Mouse (Mus musculus): ENCODE measurements around the gene Mapre3. TPM values are rescaled to one million over a fixed set of nuclear protein-coding genes. Genes with fewer than 3 reads are reported as not detected.

Mapre3 gene
- polyA plus RNA-seq, 1 experiment from 2014 or later = 37.0 TPM

DNA sequence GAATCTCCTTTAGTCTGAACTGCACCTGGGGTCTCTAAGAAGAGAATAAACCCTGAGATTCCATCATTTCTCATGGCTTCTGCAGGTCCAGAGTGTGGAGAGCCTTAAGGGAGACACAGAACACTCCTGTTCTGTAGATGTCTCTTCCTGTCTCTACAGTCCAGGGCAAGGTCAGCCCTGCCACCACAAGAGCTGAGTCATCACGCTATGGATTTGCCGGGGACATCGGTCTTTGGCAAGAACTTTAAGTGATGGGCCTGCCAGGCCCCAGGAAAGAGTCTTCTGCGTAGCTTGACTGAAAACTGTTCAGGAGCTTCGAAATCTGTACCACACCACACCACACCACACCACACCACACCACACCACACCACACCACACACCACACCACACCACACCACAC is 27.1 kb upstream of the Mapre3 start:
- 87% methylated on average over 5 of the region's 5 CpGs for WGBS
- ATAC-seq (ENCODE audit: low read depth) (no peak), DNase-seq (ENCODE audit: low spot score) (no peak)
- Histone ChIP-seq H3K36me3 (ENCODE audit: control insufficient read depth, insufficient read depth, low read length) (no peaks in the 10 kb centered on the region), H3K9me3 (ENCODE audit: control insufficient read depth, low read length) (no peaks in the 10 kb centered on the region), H3K27ac (replicated peaks; ENCODE audit: low read depth, low read length) (no peak overlapping the region), H3K4me2 (ENCODE audit: low read depth, low read length) (no peak overlapping the region), H3K9ac (ENCODE audit: low read depth, low read length) (no peak overlapping the region), H3K27me3 (replicated peaks; ENCODE audit: control insufficient read depth, insufficient read depth, low read length) (no peaks in the 10 kb centered on the region), H3K4me1 (ENCODE audit: control insufficient read depth, insufficient read depth, low read length) (no peaks in the 10 kb centered on the region), H3K4me3 (ENCODE audit: low read depth, low read length) (no peak overlapping the region)

DNA sequence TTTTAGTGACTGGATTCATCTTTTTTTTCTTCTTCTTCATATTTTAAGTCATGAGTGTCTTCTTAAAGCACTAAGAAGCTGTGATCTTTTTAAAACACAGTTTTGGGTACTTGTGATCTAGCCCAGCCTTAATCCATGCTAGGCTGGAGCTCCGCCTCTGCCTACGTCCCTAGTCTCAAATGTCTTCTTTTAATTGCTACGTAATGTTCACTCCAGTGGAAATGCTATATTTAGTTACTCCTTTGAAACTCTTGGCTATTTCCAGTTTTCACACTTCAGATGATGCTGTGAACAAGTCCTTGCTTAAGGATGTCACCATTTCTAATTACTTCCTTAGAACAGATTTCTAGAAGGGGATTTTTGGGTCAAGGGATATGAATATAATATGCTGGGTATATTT is 24.4 kb upstream of the Mapre3 start:
- Histone ChIP-seq H3K4me2 (ENCODE audit: low read depth, low read length) (no peak overlapping the region), H3K9me3 (ENCODE audit: control insufficient read depth, low read length) (no peaks in the 10 kb centered on the region), H3K4me3 (ENCODE audit: low read depth, low read length) (no peak overlapping the region), H3K27me3 (replicated peaks; ENCODE audit: control insufficient read depth, insufficient read depth, low read length) (no peaks in the 10 kb centered on the region), H3K9ac (ENCODE audit: low read depth, low read length) (no peak overlapping the region), H3K4me1 (ENCODE audit: control insufficient read depth, insufficient read depth, low read length) (no peaks in the 10 kb centered on the region), H3K36me3 (ENCODE audit: control insufficient read depth, insufficient read depth, low read length) (no peaks in the 10 kb centered on the region), H3K27ac (replicated peaks; ENCODE audit: low read depth, low read length) (no peak overlapping the region)
- WGBS = 53% methylated on average over 3 of the region's 3 CpGs
- ATAC-seq (ENCODE audit: low read depth) (no peak), DNase-seq (ENCODE audit: low spot score) (no peak)

GRCm38 (mm10) chr5:30796125-30796524 is 18.3 kb upstream of the Mapre3 start:
- peak; percentile 75 for ATAC-seq (ENCODE audit: low read depth)

DNA sequence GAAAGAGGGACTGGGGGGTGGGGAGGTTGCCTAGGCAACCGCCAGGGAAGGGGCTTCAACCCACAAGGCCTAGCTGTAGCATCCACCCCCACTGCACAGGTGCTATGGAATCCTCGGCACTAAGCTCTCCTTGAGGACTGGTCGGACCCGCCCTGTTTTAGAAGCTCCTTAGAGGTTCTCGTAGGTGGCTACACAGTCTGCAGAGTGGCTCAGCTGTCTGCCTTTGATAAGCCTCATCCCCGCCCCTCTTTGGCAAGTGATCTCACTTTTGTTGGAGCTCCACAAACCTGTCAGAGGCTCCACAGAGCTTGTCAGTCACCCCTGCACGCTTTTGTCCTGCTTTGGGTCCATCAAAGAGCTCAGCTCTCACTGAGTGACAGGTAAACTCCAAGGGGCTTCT is 17.0 kb upstream of the Mapre3 start:
- Histone ChIP-seq H3K27ac (replicated peaks; ENCODE audit: low read depth, low read length) (no peak overlapping the region), H3K9me3 (ENCODE audit: control insufficient read depth, low read length) (no peaks in the 10 kb centered on the region), H3K27me3 (replicated peaks; ENCODE audit: control insufficient read depth, insufficient read depth, low read length) (no peaks in the 10 kb centered on the region), H3K4me2 (ENCODE audit: low read depth, low read length) (no peak overlapping the region), H3K4me1 (ENCODE audit: control insufficient read depth, insufficient read depth, low read length) (no peaks in the 10 kb centered on the region), H3K36me3 (ENCODE audit: control insufficient read depth, insufficient read depth, low read length) (no peaks in the 10 kb centered on the region), H3K4me3 (ENCODE audit: low read depth, low read length) (no peak overlapping the region), H3K9ac (ENCODE audit: low read depth, low read length) (no peak overlapping the region)
- 0 out of 2 replicates have a peak, but pooled peaks have one; percentile 26 for ATAC-seq (ENCODE audit: low read depth)
- WGBS = 72% methylated on average over 7 of the region's 7 CpGs
- no peak for DNase-seq (ENCODE audit: low spot score)

More at GRCm38 (mm10) chr5:30796125-30796524, 18.3 kb upstream of the Mapre3 start:
- Histone ChIP-seq H3K9ac (ENCODE audit: low read depth, low read length) (no peak overlapping the region), H3K4me3 (ENCODE audit: low read depth, low read length) (no peak overlapping the region), H3K36me3 (ENCODE audit: control insufficient read depth, insufficient read depth, low read length) (no peaks in the 10 kb centered on the region), H3K27ac (replicated peaks; ENCODE audit: low read depth, low read length) (no peak overlapping the region), H3K4me2 (ENCODE audit: low read depth, low read length) (no peak overlapping the region), H3K9me3 (ENCODE audit: control insufficient read depth, low read length) (no peaks in the 10 kb centered on the region), H3K27me3 (replicated peaks; ENCODE audit: control insufficient read depth, insufficient read depth, low read length) (no peaks in the 10 kb centered on the region), H3K4me1 (ENCODE audit: control insufficient read depth, insufficient read depth, low read length) (no peaks in the 10 kb centered on the region)
- 16% methylated on average over 12 of the region's 12 CpGs for WGBS
- peak; percentile 56 for DNase-seq (ENCODE audit: low spot score)

DNA sequence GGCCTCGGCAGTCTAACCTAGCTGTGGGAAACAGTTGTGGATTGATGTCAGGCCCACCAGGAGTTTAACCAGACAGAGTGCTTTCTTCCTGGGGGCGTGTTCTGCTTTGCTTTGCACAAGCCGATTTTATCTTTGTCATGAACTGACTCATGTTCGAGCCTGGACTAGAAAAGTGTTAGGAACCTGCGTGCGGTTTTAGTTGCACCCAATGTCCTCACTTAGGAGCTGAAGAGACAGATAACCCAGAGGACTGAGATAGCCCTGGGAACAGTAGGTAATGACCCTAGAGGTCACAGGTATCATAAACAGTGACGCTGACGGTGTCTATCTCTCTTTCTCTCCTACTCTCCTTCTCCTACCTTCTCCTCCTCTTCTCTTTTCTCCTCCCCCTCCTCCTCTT is 16.5 kb upstream of the Mapre3 start:
- Histone ChIP-seq H3K9ac (ENCODE audit: low read depth, low read length) (no peak overlapping the region), H3K27ac (replicated peaks; ENCODE audit: low read depth, low read length) (no peak overlapping the region), H3K4me2 (ENCODE audit: low read depth, low read length) (no peak overlapping the region), H3K27me3 (replicated peaks; ENCODE audit: control insufficient read depth, insufficient read depth, low read length) (no peaks in the 10 kb centered on the region), H3K4me3 (ENCODE audit: low read depth, low read length) (no peak overlapping the region), H3K9me3 (ENCODE audit: control insufficient read depth, low read length) (no peaks in the 10 kb centered on the region), H3K36me3 (ENCODE audit: control insufficient read depth, insufficient read depth, low read length) (no peaks in the 10 kb centered on the region), H3K4me1 (ENCODE audit: control insufficient read depth, insufficient read depth, low read length) (no peaks in the 10 kb centered on the region)
- DNase-seq (ENCODE audit: low spot score) (no peak), ATAC-seq (ENCODE audit: low read depth) (no peak)
- 81% methylated on average over 8 of the region's 8 CpGs for WGBS

- Histone ChIP-seq H3K27me3 (replicated peaks; ENCODE audit: control insufficient read depth, insufficient read depth, low read length) (no peaks in the 10 kb centered on the region), H3K9me3 (ENCODE audit: control insufficient read depth, low read length) (no peaks in the 10 kb centered on the region), H3K27ac (replicated peaks; ENCODE audit: low read depth, low read length) (no peak overlapping the region), H3K9ac (ENCODE audit: low read depth, low read length) (no peak overlapping the region), H3K4me3 (ENCODE audit: low read depth, low read length) (no peak overlapping the region), H3K4me1 (ENCODE audit: control insufficient read depth, insufficient read depth, low read length) (no peaks in the 10 kb centered on the region), H3K4me2 (ENCODE audit: low read depth, low read length) (no peak overlapping the region), H3K36me3 (ENCODE audit: control insufficient read depth, insufficient read depth, low read length) (no peaks in the 10 kb centered on the region)
- DNase-seq (ENCODE audit: low spot score) (no peak), ATAC-seq (ENCODE audit: low read depth) (no peak)
- 58% methylated on average over 6 of the region's 6 CpGs for WGBS
Measured at GRCm38 (mm10) chr5:30798965-30799364, 15.5 kb upstream of the Mapre3 start.

GRCm38 (mm10) chr5:30802724-30803467 is 11.5 kb upstream of the Mapre3 start:
- no peak overlapping the region for H3K27ac ChIP-seq (replicated peaks; ENCODE audit: low read depth, low read length)
- no peak overlapping the region for H3K9ac ChIP-seq (ENCODE audit: low read depth, low read length)
- 62% methylated on average over 12 of the region's 12 CpGs for WGBS
- ATAC-seq (ENCODE audit: low read depth) (no peak), DNase-seq (ENCODE audit: low spot score) (no peak)
- no peaks in the 10 kb centered on the region for H3K4me1 ChIP-seq (ENCODE audit: control insufficient read depth, insufficient read depth, low read length)
- no peaks in the 10 kb centered on the region for H3K27me3 ChIP-seq (replicated peaks; ENCODE audit: control insufficient read depth, insufficient read depth, low read length)
- H3K9me3 ChIP-seq (ENCODE audit: control insufficient read depth, low read length) = no peaks in the 10 kb centered on the region
- H3K4me3 ChIP-seq (ENCODE audit: low read depth, low read length) = no peak overlapping the region
- H3K36me3 ChIP-seq (ENCODE audit: control insufficient read depth, insufficient read depth, low read length) = no peaks in the 10 kb centered on the region
- H3K4me2 ChIP-seq (ENCODE audit: low read depth, low read length) = no peak overlapping the region

DNA sequence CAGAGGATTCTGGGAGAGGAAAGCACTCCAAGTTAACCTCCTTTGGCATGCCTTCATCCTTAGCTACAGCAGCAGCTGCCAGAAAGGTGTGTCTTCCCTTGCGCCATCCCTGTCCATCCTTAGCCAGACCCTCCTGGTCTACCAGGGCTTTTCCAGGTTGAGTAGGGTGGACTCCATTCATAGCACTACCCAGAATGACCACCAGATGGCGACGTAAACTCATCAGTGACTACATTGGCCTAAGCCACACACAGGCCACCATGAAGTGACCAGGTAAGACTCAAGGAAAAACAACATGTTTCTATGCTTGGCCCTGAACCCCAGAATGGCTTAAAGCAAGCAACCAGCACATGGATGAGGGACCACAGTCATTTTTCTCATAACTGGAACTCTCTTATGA is 8.3 kb upstream of the Mapre3 start:
- H3K4me1 ChIP-seq (ENCODE audit: control insufficient read depth, insufficient read depth, low read length) = no peaks in the 10 kb centered on the region
- H3K4me3 ChIP-seq (ENCODE audit: low read depth, low read length) = no peak overlapping the region
- no peaks in the 10 kb centered on the region for H3K9me3 ChIP-seq (ENCODE audit: control insufficient read depth, low read length)
- H3K4me2 ChIP-seq (ENCODE audit: low read depth, low read length) = no peak overlapping the region
- H3K27me3 ChIP-seq (replicated peaks; ENCODE audit: control insufficient read depth, insufficient read depth, low read length) = no peaks in the 10 kb centered on the region
- DNase-seq (ENCODE audit: low spot score) (peak; percentile 85), ATAC-seq (ENCODE audit: low read depth) (peak; percentile 84)
- no peak overlapping the region for H3K9ac ChIP-seq (ENCODE audit: low read depth, low read length)
- no peak overlapping the region for H3K27ac ChIP-seq (replicated peaks; ENCODE audit: low read depth, low read length)
- H3K36me3 ChIP-seq (ENCODE audit: control insufficient read depth, insufficient read depth, low read length) = no peaks in the 10 kb centered on the region
- 13% methylated on average over 3 of the region's 3 CpGs for WGBS

DNA sequence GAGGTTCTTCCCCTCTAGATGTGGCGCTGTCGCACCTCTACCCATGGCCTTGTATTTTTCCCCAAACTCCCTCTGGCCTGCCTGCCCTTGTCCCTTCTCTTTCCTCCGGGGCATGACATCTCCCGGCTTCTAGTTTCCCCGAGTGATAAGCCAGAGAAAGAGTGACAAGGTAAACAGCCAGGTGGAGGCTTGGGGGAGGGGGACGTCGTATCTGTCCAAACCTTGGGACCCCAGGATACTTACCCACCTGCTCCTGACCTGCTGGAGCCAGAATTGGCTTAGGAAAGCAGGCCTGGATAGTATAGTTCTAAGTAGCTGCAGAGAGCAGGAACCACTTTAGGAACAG is 652 bp downstream of the Mapre3 start:
- no peak for DNase-seq (ENCODE audit: low spot score)
- Histone ChIP-seq H3K27me3 (replicated peaks; ENCODE audit: control insufficient read depth, insufficient read depth, low read length) (peaks cover 6% of the 10 kb centered on the region; the same call in 1 of the 2 replicates), H3K4me2 (ENCODE audit: low read depth, low read length) (peak overlapping the region; percentile 85), H3K4me3 (ENCODE audit: low read depth, low read length) (peak overlapping the region; percentile 70), H3K9me3 (ENCODE audit: control insufficient read depth, low read length) (no peaks in the 10 kb centered on the region), H3K36me3 (ENCODE audit: control insufficient read depth, insufficient read depth, low read length) (no peaks in the 10 kb centered on the region), H3K27ac (replicated peaks; ENCODE audit: low read depth, low read length) (peak overlapping the region; percentile 19), H3K9ac (ENCODE audit: low read depth, low read length) (peak overlapping the region; percentile 72), H3K4me1 (ENCODE audit: control insufficient read depth, insufficient read depth, low read length) (peaks cover 17% of the 10 kb centered on the region)
- ATAC-seq (ENCODE audit: low read depth) = no peak; the same call in 1 of the 2 replicates
- 2% methylated on average over 7 of the region's 7 CpGs for WGBS
